Mouse (Mus musculus): ENCODE data around the gene Cryga. TPM values are rescaled to one million over a fixed set of nuclear protein-coding genes. Genes with fewer than 3 reads are reported as not detected.
"Not testable (repeated sequence)": the region's sequence is repeated elsewhere in the genome, so short reads cannot be mapped to it uniquely, and the experiment has no call there.

Gene Cryga
- polyA plus RNA-seq, 2 experiments = not detected

DNA sequence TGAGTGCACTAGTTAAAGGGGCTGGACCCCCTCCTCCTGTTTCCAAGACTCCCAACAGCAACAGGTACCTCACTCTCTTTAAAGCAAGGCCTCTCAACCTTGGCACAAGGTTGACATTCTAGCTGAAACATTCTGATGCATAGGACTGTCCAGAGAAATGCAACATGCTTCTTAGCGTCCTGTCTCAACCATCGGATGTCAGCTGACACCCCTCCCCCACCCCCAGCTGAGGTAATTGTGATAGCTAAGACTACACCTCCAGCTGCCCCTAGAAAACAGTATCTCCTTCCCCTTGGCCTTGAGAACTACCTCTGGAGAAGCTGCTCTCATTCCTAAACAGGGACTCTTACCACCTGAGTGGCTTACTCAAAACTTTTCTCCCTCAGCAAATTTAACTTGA lies 51.0 kb downstream of the Cryga start:
- no peaks in the 10 kb centered on the region for H3K9me3 ChIP-seq (ENCODE audit: control insufficient read depth, low read length)
- H3K4me3 ChIP-seq (ENCODE audit: insufficient read depth in 1 of 2, low read depth in 2 of 2, low read length in 2 of 2) = no peak overlapping the region
- no peak overlapping the region for H3K9ac ChIP-seq (replicated peaks)
- ATAC-seq (ENCODE audit: insufficient read depth) = no peak
- no peaks in the 10 kb centered on the region for H3K27me3 ChIP-seq (ENCODE audit: control insufficient read depth, insufficient read depth, low read length)
- no peak overlapping the region for H3K4me2 ChIP-seq (ENCODE audit: low read depth)
- DNase-seq (ENCODE audit: low read depth in 3 of 3, low spot score in 3 of 3) = no peak
- no peaks in the 10 kb centered on the region for H3K4me1 ChIP-seq (replicated peaks; ENCODE audit: control insufficient read depth in 2 of 2, insufficient read depth in 2 of 2, low read length in 1 of 2)
- H3K27ac ChIP-seq = no peak overlapping the region
- H3K36me3 ChIP-seq (replicated peaks; ENCODE audit: control insufficient read depth, insufficient read depth, low read depth) = no peaks in the 10 kb centered on the region
- 37% methylated on average over 2 of the region's 2 CpGs for WGBS (ENCODE audit: insufficient replicate concordance)
- TF ChIP-seq CTCF (IDR thresholded peaks at IDR 0.05; ENCODE audit: low read depth) (no peak), EP300 (IDR thresholded peaks at IDR 0.05; ENCODE audit: low read depth) (no peak)

- WGBS (ENCODE audit: insufficient replicate concordance) = 57% methylated on average over 7 of the region's 7 CpGs
- Histone ChIP-seq H3K9ac (replicated peaks) (no peak overlapping the region), H3K4me1 (replicated peaks; ENCODE audit: control insufficient read depth in 2 of 2, insufficient read depth in 2 of 2, low read length in 1 of 2) (no peaks in the 10 kb centered on the region), H3K4me2 (ENCODE audit: low read depth) (no peak overlapping the region), H3K27me3 (ENCODE audit: control insufficient read depth, insufficient read depth, low read length) (no peaks in the 10 kb centered on the region), H3K9me3 (ENCODE audit: control insufficient read depth, low read length) (no peaks in the 10 kb centered on the region), H3K4me3 (ENCODE audit: insufficient read depth in 1 of 2, low read depth in 2 of 2, low read length in 2 of 2) (no peak overlapping the region), H3K36me3 (replicated peaks; ENCODE audit: control insufficient read depth, insufficient read depth, low read depth) (no peaks in the 10 kb centered on the region), H3K27ac (no peak overlapping the region)
- DNase-seq (ENCODE audit: low read depth in 3 of 3, low spot score in 3 of 3) (no peak), ATAC-seq (ENCODE audit: insufficient read depth) (no peak)
- TF ChIP-seq CTCF (IDR thresholded peaks at IDR 0.05; ENCODE audit: low read depth) = no peak
- TF ChIP-seq EP300 (IDR thresholded peaks at IDR 0.05; ENCODE audit: low read depth) = no peak
Measured at GRCm38 (mm10) chr1:65051696-65052095, 51.5 kb downstream of the Cryga start.

GRCm38 (mm10) chr1:65050952-65051351 lies 52.2 kb downstream of the Cryga start, which contains the start of gene Cryge:
TSS of gene Cryge (minus strand) at chr1:65051149.
- not testable (repeated sequence) for H3K36me3 ChIP-seq (replicated peaks; ENCODE audit: control insufficient read depth, insufficient read depth, low read depth); H3K4me1 ChIP-seq (replicated peaks; ENCODE audit: control insufficient read depth in 2 of 2, insufficient read depth in 2 of 2, low read length in 1 of 2); H3K27ac ChIP-seq; H3K4me2 ChIP-seq (ENCODE audit: low read depth); H3K9ac ChIP-seq (replicated peaks); DNase-seq (ENCODE audit: low read depth in 3 of 3, low spot score in 3 of 3); H3K4me3 ChIP-seq (ENCODE audit: insufficient read depth in 1 of 2, low read depth in 2 of 2, low read length in 2 of 2); H3K27me3 ChIP-seq (ENCODE audit: control insufficient read depth, insufficient read depth, low read length); ATAC-seq (ENCODE audit: insufficient read depth); H3K9me3 ChIP-seq (ENCODE audit: control insufficient read depth, low read length)
- WGBS (ENCODE audit: insufficient replicate concordance) = 82% methylated on average over 10 of the region's 12 CpGs

Other genes starting within 250 kb of the Cryga start
- gene Plekhm3, start 146.5 kb downstream of the Cryga start, polyA plus RNA-seq (2012; rRNA removed) = 0.61 and 0.63 TPM in 2 replicates
- 0.58 and 1.1 TPM in 2 replicates for gene Plekhm3, start 146.5 kb downstream of the Cryga start, polyA plus RNA-seq (2014; fragmentation: Nextera tagmentation; extraction: Ambion mirVana)
- gene Akr1cl, start 70.6 kb downstream of the Cryga start, polyA plus RNA-seq (2012; rRNA removed) = 0.02 TPM in 1 of 2 replicates, not detected in the other
- gene Akr1cl, start 70.6 kb downstream of the Cryga start, polyA plus RNA-seq (2014; fragmentation: Nextera tagmentation; extraction: Ambion mirVana) = not detected in 2 replicates
- gene Cryge, start 52.2 kb downstream of the Cryga start, polyA plus RNA-seq (2012; rRNA removed) = not detected in 2 replicates
- not detected in 2 replicates for gene Cryge, start 52.2 kb downstream of the Cryga start, polyA plus RNA-seq (2014; fragmentation: Nextera tagmentation; extraction: Ambion mirVana)
- gene Crygd, start 39.9 kb downstream of the Cryga start, polyA plus RNA-seq (2012; rRNA removed) = not detected in 2 replicates
- gene Crygd, start 39.9 kb downstream of the Cryga start, polyA plus RNA-seq (2014; fragmentation: Nextera tagmentation; extraction: Ambion mirVana) = not detected in 2 replicates
- not detected in 2 replicates for gene Crygc, start 29.7 kb downstream of the Cryga start, polyA plus RNA-seq (2012; rRNA removed)
- not detected in 2 replicates for gene Crygc, start 29.7 kb downstream of the Cryga start, polyA plus RNA-seq (2014; fragmentation: Nextera tagmentation; extraction: Ambion mirVana)
- not detected in 2 replicates for gene Crygb, start 21.1 kb downstream of the Cryga start, polyA plus RNA-seq (2012; rRNA removed)
- gene Crygb, start 21.1 kb downstream of the Cryga start, polyA plus RNA-seq (2014; fragmentation: Nextera tagmentation; extraction: Ambion mirVana) = not detected in 2 replicates
- 0.08 TPM in 1 of 2 replicates, not detected in the other for gene Gm28845, start 16.2 kb upstream of the Cryga start, polyA plus RNA-seq (2012; rRNA removed)
- not detected in 2 replicates for gene Gm28845, start 16.2 kb upstream of the Cryga start, polyA plus RNA-seq (2014; fragmentation: Nextera tagmentation; extraction: Ambion mirVana)
- gene D630023F18Rik, start 19.8 kb upstream of the Cryga start, polyA plus RNA-seq (2012; rRNA removed) = 0.10 and 0.13 TPM in 2 replicates
- gene D630023F18Rik, start 19.8 kb upstream of the Cryga start, polyA plus RNA-seq (2014; fragmentation: Nextera tagmentation; extraction: Ambion mirVana) = 0.08 and 0.18 TPM in 2 replicates
- gene Idh1, start 83.1 kb upstream of the Cryga start, polyA plus RNA-seq (2012; rRNA removed) = 24.7 and 34.6 TPM in 2 replicates
- 96.0 and 99.7 TPM in 2 replicates for gene Idh1, start 83.1 kb upstream of the Cryga start, polyA plus RNA-seq (2014; fragmentation: Nextera tagmentation; extraction: Ambion mirVana)
- gene Pikfyve, start 83.3 kb upstream of the Cryga start, polyA plus RNA-seq (2012; rRNA removed) = 1.6 and 2.6 TPM in 2 replicates
- 4.9 and 5.1 TPM in 2 replicates for gene Pikfyve, start 83.3 kb upstream of the Cryga start, polyA plus RNA-seq (2014; fragmentation: Nextera tagmentation; extraction: Ambion mirVana)
- not detected in 2 replicates for gene Pth2r, start 178.7 kb upstream of the Cryga start, polyA plus RNA-seq (2012; rRNA removed)
- gene Pth2r, start 178.7 kb upstream of the Cryga start, polyA plus RNA-seq (2014; fragmentation: Nextera tagmentation; extraction: Ambion mirVana) = 0.08 TPM in 1 of 2 replicates, not detected in the other